In the genomic region with DNA sequence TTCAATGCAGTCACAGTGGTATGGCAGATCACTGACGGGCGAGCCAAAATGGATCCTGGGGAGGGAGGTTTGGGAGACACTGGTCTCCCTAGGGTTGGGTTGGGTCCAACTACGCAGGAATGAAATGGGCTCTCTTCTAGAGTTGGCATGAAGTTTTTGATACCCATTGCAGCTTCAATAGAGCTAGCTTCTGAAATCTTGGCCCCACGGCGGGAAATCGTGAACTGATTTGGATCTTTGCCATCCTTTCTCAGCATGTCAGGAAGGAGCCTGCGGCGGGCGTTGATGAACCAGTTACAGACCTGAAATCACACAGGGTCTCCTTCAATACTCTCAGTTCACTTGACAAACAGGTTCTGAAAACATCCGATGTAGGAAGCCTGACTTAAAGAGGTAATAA, we compare ENCODE assay signal across 10 mouse cellular contexts. TPM values are rescaled to one million over a fixed set of nuclear protein-coding genes. Genes with fewer than 3 reads are reported as not detected.
DNase-seq lines count a peak whose midpoint lies in the region; ATAC-seq lines count a peak whose summit lies in the region.
"Had no signal": no experiment of that assay in that cellular context is flagged by ENCODE, and none has a peak within 500 bp of the region (broad histone marks: within the 10 kb centered on the region; RNA-seq: fewer than 3 reads in every experiment).

No protein-coding gene starts in this region.

- WGBS in forebrain, embryonic 14.5 days = 37% methylated on average over 10 of the region's 10 CpGs
- WGBS in forebrain, embryonic 15.5 days = 35% methylated on average over 10 of the region's 10 CpGs
- 39% methylated on average over 10 of the region's 10 CpGs for WGBS in lung, embryonic 15.5 days
- WGBS in stomach, embryonic 14.5 days = 65% methylated on average over 10 of the region's 10 CpGs

- H3K4me1 ChIP-seq in forebrain, embryonic 14.5 days (ENCODE audit: control insufficient read depth, insufficient read depth, low read length) = peaks cover 14% of the 10 kb centered on the region
- H3K4me1 ChIP-seq in forebrain, embryonic 15.5 days = peaks cover 45% of the 10 kb centered on the region
- peaks cover 40% of the 10 kb centered on the region for H3K4me1 ChIP-seq in lung, embryonic 15.5 days
- peaks cover 12% of the 10 kb centered on the region; the same call in 1 of the 2 replicates for H3K4me1 ChIP-seq in stomach, embryonic 14.5 days (ENCODE audit: control insufficient read depth, insufficient read depth, low read length)

- peak; percentile 40 for ATAC-seq in forebrain, embryonic 14.5 days
- ATAC-seq in forebrain, embryonic 15.5 days (replicated peaks) = no peak
- ATAC-seq in lung, embryonic 15.5 days (ENCODE audit: borderline replicate concordance, extremely low read depth, low FRiP score, low TSS enrichment) = no peak
- no peak for ATAC-seq in stomach, embryonic 14.5 days (ENCODE audit: insufficient number of reproducible peaks, insufficient read depth, low FRiP score, low read depth)

- no peaks in the 10 kb centered on the region for H3K9me3 ChIP-seq in forebrain, embryonic 14.5 days (replicated peaks; ENCODE audit: control insufficient read depth, low read length)
- no peaks in the 10 kb centered on the region for H3K9me3 ChIP-seq in forebrain, embryonic 15.5 days
- no peaks in the 10 kb centered on the region for H3K9me3 ChIP-seq in lung, embryonic 15.5 days
- H3K9me3 ChIP-seq in stomach, embryonic 14.5 days (ENCODE audit: control insufficient read depth, low read depth, low read length) = no peaks in the 10 kb centered on the region
- H3K9me3 ChIP-seq: midbrain, embryonic 10.5 days had no signal

- no peaks in the 10 kb centered on the region; the same call in 1 of the 2 replicates for H3K27me3 ChIP-seq in forebrain, embryonic 14.5 days (replicated peaks; ENCODE audit: control insufficient read depth, insufficient read depth, low read length)
- H3K27me3 ChIP-seq in forebrain, embryonic 15.5 days = peaks cover 14% of the 10 kb centered on the region
- no peaks in the 10 kb centered on the region for H3K27me3 ChIP-seq in lung, embryonic 15.5 days
- no peaks in the 10 kb centered on the region for H3K27me3 ChIP-seq in stomach, embryonic 14.5 days (ENCODE audit: control insufficient read depth, insufficient read depth, low read length)

- no peak overlapping the region for H3K4me3 ChIP-seq in forebrain, embryonic 14.5 days (ENCODE audit: low read depth, low read length)
- no peak overlapping the region for H3K4me3 ChIP-seq in forebrain, embryonic 15.5 days
- no peak overlapping the region for H3K4me3 ChIP-seq in lung, embryonic 15.5 days
- no peak overlapping the region for H3K4me3 ChIP-seq in stomach, embryonic 14.5 days (ENCODE audit: low read depth, low read length)
- H3K4me3 ChIP-seq: erythroblast, embryonic 14.5 days; midbrain, embryonic 10.5 days had no signal

- peak; percentile 77 for DNase-seq in forebrain, embryonic 14.5 days (ENCODE audit: low spot score)
- no peak for DNase-seq in lung, postnatal 10 days
- DNase-seq in kidney, adult 18-20 months = peak; percentile 47
- DNase-seq in gastrocnemius, adult 8-10 months (ENCODE audit: low spot score in 2 of 2) = no peak
- DNase-seq in ovary, adult 18-20 months (ENCODE audit: low spot score) = no peak

- no peak overlapping the region for H3K9ac ChIP-seq in forebrain, embryonic 14.5 days (ENCODE audit: low read length)
- H3K9ac ChIP-seq in forebrain, embryonic 15.5 days (replicated peaks) = no peak overlapping the region
- H3K9ac ChIP-seq in lung, embryonic 15.5 days = no peak overlapping the region
- no peak overlapping the region for H3K9ac ChIP-seq in stomach, embryonic 14.5 days (replicated peaks; ENCODE audit: low read depth, low read length)

- H3K27ac ChIP-seq in forebrain, embryonic 14.5 days (ENCODE audit: low read depth, low read length) = no peak overlapping the region
- no peak overlapping the region for H3K27ac ChIP-seq in forebrain, embryonic 15.5 days (replicated peaks)
- H3K27ac ChIP-seq in lung, embryonic 15.5 days = peak overlapping the region; percentile 59
- peak overlapping the region; percentile 56; the same call in 1 of the 2 replicates for H3K27ac ChIP-seq in stomach, embryonic 14.5 days (ENCODE audit: low read length)
- H3K27ac ChIP-seq: midbrain, embryonic 10.5 days had no signal

- no peak overlapping the region for H3K4me2 ChIP-seq in forebrain, embryonic 14.5 days (ENCODE audit: low read length)
- H3K4me2 ChIP-seq in forebrain, embryonic 15.5 days (replicated peaks) = no peak overlapping the region
- H3K4me2 ChIP-seq in lung, embryonic 15.5 days = no peak overlapping the region
- H3K4me2 ChIP-seq in stomach, embryonic 14.5 days (replicated peaks; ENCODE audit: low read depth, low read length) = no peak overlapping the region

- no peaks in the 10 kb centered on the region for H3K36me3 ChIP-seq in forebrain, embryonic 14.5 days (ENCODE audit: control insufficient read depth, insufficient read depth, low read length)
- no peaks in the 10 kb centered on the region for H3K36me3 ChIP-seq in forebrain, embryonic 15.5 days
- H3K36me3 ChIP-seq in lung, embryonic 15.5 days = peaks cover 40% of the 10 kb centered on the region
- H3K36me3 ChIP-seq in stomach, embryonic 14.5 days (ENCODE audit: control insufficient read depth, insufficient read depth, low read length) = peaks cover 33% of the 10 kb centered on the region; the same call in 1 of the 2 replicates

RNA-seq across cellular contexts. Expression of a gene that starts 8.4 kb away (rescaled TPM):
- polyA plus RNA-seq in forebrain, embryonic 14.5 days (2014; fragmentation: Nextera tagmentation; extraction: Ambion mirVana) = 12.9 and 13.6 TPM in 2 replicates
- 12.4 and 14.1 TPM in 2 replicates for polyA plus RNA-seq in forebrain, embryonic 15.5 days (2015; fragmentation: Nextera tagmentation; extraction: Ambion mirVana)
- 63.6 and 72.3 TPM in 2 replicates for polyA plus RNA-seq in lung, embryonic 15.5 days (2015; fragmentation: Nextera tagmentation; extraction: Ambion mirVana)
- polyA plus RNA-seq in stomach, embryonic 14.5 days (2014; fragmentation: Nextera tagmentation; extraction: Ambion mirVana) = 65.0 and 66.5 TPM in 2 replicates
- 1 to 10 TPM; 5.6 to 7.2 (median 5.9) TPM for total RNA-seq in gastrocnemius, adult 8-10 months (2022)

Comparison
In these comparisons a context has a peak if more than half of its experiments do, and no peak if none do; other contexts are left out.
1. DNase-seq: peak in forebrain, embryonic 14.5 days (single experiment) and kidney, adult 18-20 months (single experiment); none in lung, postnatal 10 days (single experiment), gastrocnemius, adult 8-10 months (0 of 2) and ovary, adult 18-20 months (single experiment).
2. H3K27ac ChIP-seq: peak in lung, embryonic 15.5 days (single experiment) and stomach, embryonic 14.5 days (single experiment); none in forebrain, embryonic 14.5 days (single experiment) and forebrain, embryonic 15.5 days (single experiment).